Mouse (Mus musculus): ENCODE data around the gene Gm17019.
"Not testable (repeated sequence)": the region's sequence is repeated elsewhere in the genome, so short reads cannot be mapped to it uniquely, and the experiment has no call there.

GRCm38 (mm10) chr5:15050807-15051206 is 18.0 kb upstream of the Gm17019 start:
- not testable (repeated sequence) for TF ChIP-seq CTCF (IDR thresholded peaks at IDR 0.05; ENCODE audit: borderline replicate concordance, insufficient read depth, low read length); POLR2A (IDR thresholded peaks at IDR 0.05; ENCODE audit: low read depth, low read length)

All from embryonic fibroblast, embryonic 13.5 days (primary cell).